Mouse (Mus musculus) erythroblast, embryonic 14.5 days (primary cell): Measurements from ENCODE around the gene Zan.

Experiments used
- GATA1 ChIP-seq: IDR thresholded peaks from 2 replicates; pipeline ENCODE4 v1.6.1; 2012; ENCODE audit warnings: low read length, inconsistent platforms, mixed read lengths
- TAL1 ChIP-seq: IDR thresholded peaks from 3 replicates; pipeline ENCODE4 v1.6.1; 2012; ENCODE audit warnings: low read length, inconsistent platforms, mixed read lengths

DNA sequence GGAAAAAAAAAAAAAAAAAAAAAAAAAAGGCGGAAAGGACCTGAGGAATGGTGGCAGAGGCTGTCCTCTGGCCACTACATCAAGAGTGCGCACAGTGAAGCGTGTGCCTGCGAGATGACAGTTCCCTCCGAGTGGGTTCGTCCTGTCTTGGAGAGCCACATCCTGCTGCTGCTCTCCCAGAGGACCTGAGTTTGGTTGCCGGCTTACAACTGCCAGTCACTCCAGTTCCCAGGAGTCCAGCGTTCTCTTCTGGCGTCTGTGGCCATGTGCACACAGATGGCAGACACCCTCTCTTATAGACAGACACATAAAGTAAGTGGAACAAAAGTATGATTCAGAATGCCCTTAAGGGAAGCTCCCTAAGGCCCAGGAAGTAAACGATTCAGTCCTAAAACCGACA, 99.7 kb downstream of the Zan start:
- 0 out of 3 replicates have a peak, but pooled peaks have one; percentile 12 for TF ChIP-seq TAL1
- TF ChIP-seq GATA1, result no peak
